Mouse (Mus musculus) midbrain, embryonic 12.5 days (tissue): ENCODE results near the gene Mocs2. TPM values are rescaled to one million over a fixed set of nuclear protein-coding genes. Genes with fewer than 3 reads are reported as not detected.

Experiments used
- ATAC-seq: fragments of 200-750 bp; cut with Nextera tagmentation; 2 replicates; pipeline ENCODE4 v1.8.0; 2017; ENCODE audit warnings: low read depth, moderate TSS enrichment, moderate library complexity; ENCODE audit not compliant: low FRiP score
- H3K27ac ChIP-seq: fragments of 300-500 bp; sonication (generic); replicated peaks from 2 replicates; pipeline ENCODE4 v1.5.1; 2016; ENCODE audit warnings: mild to moderate bottlenecking
- H3K27me3 ChIP-seq: fragments of 300-500 bp; sonication (generic); 2 replicates; pipeline ENCODE4 v1.6.1; 2016; ENCODE audit warnings: mild to moderate bottlenecking
- H3K36me3 ChIP-seq: fragments of 300-500 bp; sonication (generic); 2 replicates; pipeline ENCODE4 v1.6.1; 2016
- H3K4me1 ChIP-seq: fragments of 300-500 bp; sonication (generic); 2 replicates; pipeline ENCODE4 v1.6.1; 2016
- H3K4me2 ChIP-seq: fragments of 300-500 bp; sonication (generic); replicated peaks from 2 replicates; pipeline ENCODE4 v1.6.1; 2016; ENCODE audit warnings: mild to moderate bottlenecking, moderate library complexity
- H3K4me3 ChIP-seq: fragments of 300-500 bp; sonication (generic); 2 replicates; pipeline ENCODE4 v1.5.1; 2016; ENCODE audit warnings: mild to moderate bottlenecking
- H3K9ac ChIP-seq: fragments of 300-500 bp; sonication (generic); replicated peaks from 2 replicates; pipeline ENCODE4 v1.6.1; 2016; ENCODE audit warnings: mild to moderate bottlenecking, moderate library complexity
- H3K9me3 ChIP-seq: fragments of 300-500 bp; sonication (generic); 2 replicates; pipeline ENCODE4 v1.6.1; 2016; ENCODE audit warnings: mild to moderate bottlenecking
- WGBS: fragments of 180-500 bp; shearing (Covaris S2); methylation state at CpG from one replicate; pipeline ENCODE4 v1.1.7; 2016; 5-methylcytosine and 5-hydroxymethylcytosine counted together
- polyA plus RNA-seq: library from polyadenylated mRNA; unstranded; fragments of >200 nt; fragmentation: Nextera tagmentation; extraction: Ambion mirVana; gene quantifications from 2 replicates; pipeline ENCODE4 v1.2.1, GENCODE M21; 2016

Gene Mocs2
- polyA plus RNA-seq, 1 experiment from 2014 or later: 79.4 TPM

DNA sequence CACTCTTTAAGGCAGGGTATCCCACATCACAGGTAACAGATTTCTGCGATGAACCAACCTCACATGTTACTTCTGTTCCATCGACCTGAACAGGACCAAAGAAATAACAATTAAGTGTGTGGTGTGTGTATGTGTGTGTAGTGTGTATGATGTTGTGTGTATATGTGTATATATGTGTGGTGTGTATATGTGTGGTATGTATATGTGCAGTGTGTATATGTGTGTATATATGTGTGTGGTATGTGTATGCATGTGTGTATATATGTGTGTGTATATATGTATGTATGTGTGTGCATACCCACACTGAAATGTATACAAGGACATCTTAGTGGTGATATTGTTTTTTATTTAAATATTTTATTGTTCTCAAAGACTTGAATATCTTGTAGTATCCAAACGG is 36.4 kb downstream of the Mocs2 start:
- Histone ChIP-seq H3K9ac (no peak overlapping the region), H3K4me2 (no peak overlapping the region), H3K27ac (no peak overlapping the region), H3K27me3 (no peaks in the 10 kb centered on the region), H3K36me3 (no peaks in the 10 kb centered on the region), H3K4me3 (no peak overlapping the region), H3K9me3 (no peaks in the 10 kb centered on the region), H3K4me1 (peaks cover 11% of the 10 kb centered on the region)
- no peak for ATAC-seq
- 95% methylated on average over 3 of the region's 3 CpGs for WGBS

DNA sequence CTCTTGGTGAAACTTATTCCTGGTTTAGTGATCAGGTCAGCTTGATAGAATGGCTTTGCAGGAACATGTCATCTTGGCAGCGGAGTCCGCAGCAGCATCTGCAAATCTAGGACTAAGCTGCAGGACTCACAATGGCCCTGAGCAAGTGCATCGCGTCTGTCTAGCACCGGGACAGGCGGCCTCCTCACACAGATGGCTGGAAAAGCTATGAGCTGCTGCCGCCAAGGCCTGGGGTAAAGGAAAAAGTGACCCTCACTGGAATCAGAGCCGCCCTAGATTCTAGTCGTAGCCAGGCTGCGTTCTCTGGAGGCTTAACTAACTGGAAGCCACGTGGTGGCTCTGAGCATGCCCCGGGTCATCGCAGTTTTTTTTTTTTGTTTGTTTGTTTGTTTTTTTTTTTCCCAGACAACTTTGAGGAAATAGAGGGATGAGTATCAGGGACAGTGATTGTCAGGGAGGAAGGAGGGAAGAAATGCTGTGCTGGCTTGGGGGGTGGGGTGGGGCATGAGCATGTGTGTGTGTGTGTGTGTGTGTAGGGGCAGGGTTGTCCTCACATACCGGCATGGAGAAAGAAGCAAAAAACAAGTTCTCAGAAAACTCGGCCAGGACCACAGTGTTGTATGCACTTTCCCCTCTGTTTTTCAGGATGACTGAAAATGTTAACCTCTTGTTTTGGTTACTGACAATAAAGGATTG is 37.7 kb downstream of the Mocs2 start:
- no peak overlapping the region for H3K4me3 ChIP-seq
- H3K36me3 ChIP-seq: no peaks in the 10 kb centered on the region
- H3K9ac ChIP-seq: no peak overlapping the region
- no peak overlapping the region for H3K27ac ChIP-seq
- no peaks in the 10 kb centered on the region for H3K27me3 ChIP-seq
- WGBS: 22% methylated on average over 15 of the region's 15 CpGs
- H3K4me2 ChIP-seq: peak overlapping the region; percentile 41
- peaks cover 11% of the 10 kb centered on the region for H3K4me1 ChIP-seq
- peak; percentile 55 for ATAC-seq
- no peaks in the 10 kb centered on the region for H3K9me3 ChIP-seq

GRCm38 (mm10) chr13:114856269-114856627 is 38.2 kb downstream of the Mocs2 start:
- 36% methylated on average over 7 of the region's 7 CpGs for WGBS
- H3K9ac ChIP-seq: no peak overlapping the region
- H3K27ac ChIP-seq: no peak overlapping the region
- H3K4me2 ChIP-seq: peak overlapping the region; percentile 41
- no peaks in the 10 kb centered on the region for H3K27me3 ChIP-seq
- H3K36me3 ChIP-seq: no peaks in the 10 kb centered on the region
- ATAC-seq: no peak
- H3K9me3 ChIP-seq: no peaks in the 10 kb centered on the region
- no peak overlapping the region for H3K4me3 ChIP-seq
- H3K4me1 ChIP-seq: peaks cover 11% of the 10 kb centered on the region

- Histone ChIP-seq H3K27ac (no peak overlapping the region), H3K4me1 (peaks cover 11% of the 10 kb centered on the region), H3K9me3 (no peaks in the 10 kb centered on the region), H3K27me3 (no peaks in the 10 kb centered on the region), H3K9ac (no peak overlapping the region), H3K4me3 (no peak overlapping the region), H3K36me3 (no peaks in the 10 kb centered on the region), H3K4me2 (no peak overlapping the region)
- ATAC-seq: no peak
- 93% methylated on average over 4 of the region's 4 CpGs for WGBS
Measured at GRCm38 (mm10) chr13:114857525-114857924, 39.5 kb downstream of the Mocs2 start.

DNA sequence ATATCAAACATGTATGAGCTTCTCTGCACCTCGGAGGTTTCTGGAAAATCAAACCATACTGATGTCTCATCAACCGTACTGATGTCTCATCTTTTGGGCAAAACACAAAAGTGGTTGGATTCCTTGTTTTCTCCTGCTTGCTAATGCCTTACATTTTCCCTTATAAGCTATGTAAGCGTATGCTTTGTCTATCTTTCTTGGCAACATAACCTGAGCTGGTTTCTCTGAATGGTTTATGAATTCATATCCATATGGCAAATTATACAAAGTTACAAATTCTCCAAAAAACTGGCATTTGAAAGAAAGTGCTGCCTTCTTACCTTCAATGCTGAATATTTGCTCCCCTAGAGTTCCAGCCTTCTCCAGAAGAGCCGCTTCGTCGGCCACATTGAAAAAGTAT is 56.7 kb downstream of the Mocs2 start:
- Histone ChIP-seq H3K4me1 (no peaks in the 10 kb centered on the region), H3K9me3 (no peaks in the 10 kb centered on the region), H3K27me3 (no peaks in the 10 kb centered on the region), H3K27ac (no peak overlapping the region), H3K9ac (no peak overlapping the region), H3K36me3 (no peaks in the 10 kb centered on the region), H3K4me3 (no peak overlapping the region), H3K4me2 (no peak overlapping the region)
- 94% methylated on average over 6 of the region's 6 CpGs for WGBS
- ATAC-seq: no peak

GRCm38 (mm10) chr13:114876005-114876520 is 58.0 kb downstream of the Mocs2 start:
- H3K4me1 ChIP-seq: no peaks in the 10 kb centered on the region
- no peaks in the 10 kb centered on the region for H3K9me3 ChIP-seq
- no peak overlapping the region for H3K4me3 ChIP-seq
- H3K4me2 ChIP-seq: no peak overlapping the region
- H3K27me3 ChIP-seq: no peaks in the 10 kb centered on the region
- no peak for ATAC-seq
- no peaks in the 10 kb centered on the region for H3K36me3 ChIP-seq
- H3K9ac ChIP-seq: no peak overlapping the region
- no peak overlapping the region for H3K27ac ChIP-seq
- 91% methylated on average over 2 of the region's 2 CpGs for WGBS

DNA sequence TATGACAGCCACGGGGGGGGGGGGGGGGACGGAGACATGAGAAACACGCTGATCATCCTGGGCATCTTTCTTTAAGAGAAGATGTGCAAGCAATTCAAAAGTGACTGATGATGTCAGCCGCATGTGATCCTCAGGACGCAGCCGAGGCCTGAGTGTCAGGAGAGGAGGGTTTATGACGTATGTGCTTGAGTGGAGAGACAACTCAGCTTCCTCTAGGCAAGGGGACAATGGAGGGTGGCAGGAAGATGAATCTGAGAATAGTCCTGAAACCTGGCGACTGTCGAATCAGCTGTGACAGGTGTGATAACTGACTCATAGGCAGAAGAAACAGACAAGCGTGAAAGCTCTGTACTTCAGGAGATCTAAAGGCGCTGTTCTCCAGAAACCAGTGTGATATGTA is 60.6 kb downstream of the Mocs2 start:
- Histone ChIP-seq H3K27me3 (no peaks in the 10 kb centered on the region), H3K9ac (no peak overlapping the region), H3K9me3 (no peaks in the 10 kb centered on the region), H3K27ac (no peak overlapping the region), H3K4me1 (no peaks in the 10 kb centered on the region), H3K4me2 (no peak overlapping the region), H3K4me3 (no peak overlapping the region), H3K36me3 (no peaks in the 10 kb centered on the region)
- no peak for ATAC-seq
- WGBS: 85% methylated on average over 11 of the region's 11 CpGs

Other genes starting within 250 kb of the Mocs2 start
- 1.8 and 2.2 TPM in 2 replicates for gene Itga2, start 113.9 kb downstream of the Mocs2 start, polyA plus RNA-seq